Mouse (Mus musculus): ENCODE results near the gene Adora3.

- TF ChIP-seq GATA1 (IDR thresholded peaks at IDR 0.05; ENCODE audit: borderline replicate concordance, low read length) (no peak), FLI1 (IDR thresholded peaks at IDR 0.05; ENCODE audit: low read length) (no peak)
Observed at GRCm38 (mm10) chr3:105839836-105840235, 30.8 kb upstream of the Adora3 start.

Measured in megakaryocyte, embryonic 14.5 days (primary cell).